Mouse (Mus musculus): Measurements from ENCODE around the gene Msh5.

Msh5 gene

GRCm38 (mm10) chr17:35070556-35071229 is 24.1 kb upstream of the Msh5 start:
- peak; percentile 98 for DNase-seq (ENCODE audit: low read depth, low spot score)

- DNase-seq (ENCODE audit: low read depth, low spot score): peak; percentile 65
These were observed 21.8 kb upstream of the Msh5 start for GRCm38 (mm10) chr17:35068213-35068914.

- no peak for DNase-seq (ENCODE audit: low read depth, low spot score)
These were observed 19.5 kb upstream of the Msh5 start, which contains the start of gene Mpig6b for GRCm38 (mm10) chr17:35066084-35066483. TSS of gene Mpig6b (minus strand) at chr17:35066184.

- DNase-seq (ENCODE audit: low read depth, low spot score): peak; percentile 52
These were observed 18.7 kb upstream of the Msh5 start, which contains the start of gene Ly6g6c for GRCm38 (mm10) chr17:35064951-35065947. TSS of gene Ly6g6c (plus strand) at chr17:35065388.

GRCm38 (mm10) chr17:35064378-35064877 is 17.9 kb upstream of the Msh5 start:
- peak; percentile 72 for DNase-seq (ENCODE audit: low read depth, low spot score)

- peak; percentile 51 for DNase-seq (ENCODE audit: low read depth, low spot score)
These were observed 16.9 kb upstream of the Msh5 start for GRCm38 (mm10) chr17:35063466-35063865.

GRCm38 (mm10) chr17:35061299-35061698 is 14.8 kb upstream of the Msh5 start:
- no peak for DNase-seq (ENCODE audit: low read depth, low spot score)

- DNase-seq (ENCODE audit: low read depth, low spot score): no peak
These were observed 14.3 kb upstream of the Msh5 start for GRCm38 (mm10) chr17:35060737-35061297.

- no peak for DNase-seq (ENCODE audit: low read depth, low spot score)
These were observed 13.5 kb upstream of the Msh5 start for GRCm38 (mm10) chr17:35060071-35060470.

GRCm38 (mm10) chr17:35058911-35059892 is 12.7 kb upstream of the Msh5 start, which contains the start of gene Ddah2:
TSS of gene Ddah2 (plus strand) at chr17:35059035.
- peak; percentile 77 for DNase-seq (ENCODE audit: low read depth, low spot score)

- DNase-seq (ENCODE audit: low read depth, low spot score): no peak
These were observed 11.8 kb upstream of the Msh5 start for GRCm38 (mm10) chr17:35058316-35058715.

- DNase-seq (ENCODE audit: low read depth, low spot score): no peak
These were observed 10.5 kb upstream of the Msh5 start for GRCm38 (mm10) chr17:35057090-35057489.

GRCm38 (mm10) chr17:35055691-35056495 is 9.3 kb upstream of the Msh5 start:
- no peak for DNase-seq (ENCODE audit: low read depth, low spot score)

- no peak for DNase-seq (ENCODE audit: low read depth, low spot score)
These were observed 5.8 kb upstream of the Msh5 start for GRCm38 (mm10) chr17:35052271-35052798.

- DNase-seq (ENCODE audit: low read depth, low spot score): peak; percentile 77
These were observed 4.9 kb upstream of the Msh5 start for GRCm38 (mm10) chr17:35051156-35052086.

- DNase-seq (ENCODE audit: low read depth, low spot score): peak; percentile 29
These were observed 3.7 kb upstream of the Msh5 start for GRCm38 (mm10) chr17:35050126-35050750.

- no peak for DNase-seq (ENCODE audit: low read depth, low spot score)
These were observed 3.0 kb upstream of the Msh5 start, which contains the start of gene Clic1 for GRCm38 (mm10) chr17:35049561-35050016. TSS of gene Clic1 (plus strand) at chr17:35049966.

All from brain, adult 2 months (tissue).